Mouse (Mus musculus) intestine, postnatal 0 days (tissue): ENCODE measurements around the gene L1cam. TPM values are rescaled to one million over a fixed set of nuclear protein-coding genes. Genes with fewer than 3 reads are reported as not detected.

ENCODE experiments used
- ATAC-seq: fragments of 200-750 bp; cut with Nextera tagmentation; 2 replicates; pipeline ENCODE4 v1.8.0; 2017; ENCODE audit warnings: mild to moderate bottlenecking, moderate TSS enrichment, moderate library complexity
- H3K27ac ChIP-seq: fragments of 300-500 bp; sonication (generic); 2 replicates; pipeline ENCODE4 v1.5.1; 2014; ENCODE audit warnings: mild to moderate bottlenecking, low read depth, low read length, moderate library complexity
- H3K27me3 ChIP-seq: fragments of 300-500 bp; sonication (generic); replicated peaks from 2 replicates; pipeline ENCODE4 v1.6.1; 2014; ENCODE audit warnings: low read length, mixed read lengths; ENCODE audit not compliant: control insufficient read depth, insufficient read depth
- H3K36me3 ChIP-seq: fragments of 300-500 bp; sonication (generic); 2 replicates; pipeline ENCODE4 v1.6.1; 2014; ENCODE audit warnings: mild to moderate bottlenecking, moderate library complexity; ENCODE audit not compliant: control insufficient read depth, insufficient read depth
- H3K4me1 ChIP-seq: fragments of 300-500 bp; sonication (generic); replicated peaks from 2 replicates; pipeline ENCODE4 v1.6.1; 2014; ENCODE audit warnings: antibody characterized with exemption, low read length, mixed read lengths; ENCODE audit not compliant: control insufficient read depth, insufficient read depth
- H3K4me2 ChIP-seq: fragments of 300-500 bp; sonication (generic); replicated peaks from 2 replicates; pipeline ENCODE4 v1.6.1; 2014; ENCODE audit warnings: low read depth, mild to moderate bottlenecking, moderate library complexity
- H3K4me3 ChIP-seq: fragments of 300-500 bp; sonication (generic); 2 replicates; pipeline ENCODE4 v1.5.1; 2014; ENCODE audit warnings: low read depth, low read length
- H3K9ac ChIP-seq: fragments of 300-500 bp; sonication (generic); 2 replicates; pipeline ENCODE4 v1.6.1; 2014; ENCODE audit warnings: mild to moderate bottlenecking, low read depth, low read length
- H3K9me3 ChIP-seq: fragments of 300-500 bp; sonication (generic); 2 replicates; pipeline ENCODE4 v1.6.1; 2016; ENCODE audit warnings: mixed run types; ENCODE audit not compliant: control insufficient read depth
- CTCF ChIP-seq: sonication (generic); IDR thresholded peaks from 2 replicates; pipeline ENCODE4 v1.5.1; 2016; ENCODE audit warnings: low read depth, mild to moderate bottlenecking, control low read depth, antibody characterized with exemption, moderate library complexity
- WGBS: fragments of 180-500 bp; shearing (Covaris S2); extraction: QIAGEN DNeasy Blood & Tissue Kit; methylation state at CpG from one replicate; pipeline ENCODE4 v1.1.7; 2014; 5-methylcytosine and 5-hydroxymethylcytosine counted together
- polyA plus RNA-seq: library from polyadenylated mRNA; unstranded; fragments of >200 nt; fragmentation: Nextera tagmentation; extraction: Ambion mirVana; gene quantifications from 2 replicates; pipeline ENCODE4 v1.2.1, GENCODE M21; 2015

Gene L1cam
- polyA plus RNA-seq, 1 experiment from 2014 or later, result 3.2 TPM

DNA sequence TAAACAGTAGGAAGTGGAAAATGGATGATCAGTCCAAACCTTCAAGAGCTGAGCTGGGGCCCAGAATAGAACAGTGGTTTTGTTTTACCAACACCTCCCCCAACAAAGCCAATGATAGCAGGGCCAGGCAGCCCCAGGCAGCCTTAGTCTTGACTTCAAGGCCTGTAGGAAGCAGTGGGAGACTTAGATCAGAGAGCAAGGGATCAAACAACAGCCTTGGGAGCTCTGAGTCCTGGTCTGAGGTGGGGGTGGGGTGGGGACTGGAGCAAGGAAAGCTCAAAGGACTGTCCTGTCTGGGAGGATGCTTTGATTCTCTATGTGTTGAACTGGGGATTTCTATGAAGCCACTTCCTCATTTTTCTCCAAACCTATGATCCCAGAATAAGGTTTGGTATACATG is 24.4 kb downstream of the L1cam start:
- Histone ChIP-seq H3K9ac (no peak overlapping the region), H3K9me3 (no peaks in the 10 kb centered on the region), H3K27ac (no peak overlapping the region), H3K36me3 (no peaks in the 10 kb centered on the region), H3K4me1 (no peaks in the 10 kb centered on the region), H3K4me2 (no peak overlapping the region), H3K4me3 (no peak overlapping the region), H3K27me3 (0 out of 2 replicates have a peak, but pooled peaks cover 2% of the 10 kb centered on the region)
- no peak for ATAC-seq
- TF ChIP-seq CTCF, result no peak

DNA sequence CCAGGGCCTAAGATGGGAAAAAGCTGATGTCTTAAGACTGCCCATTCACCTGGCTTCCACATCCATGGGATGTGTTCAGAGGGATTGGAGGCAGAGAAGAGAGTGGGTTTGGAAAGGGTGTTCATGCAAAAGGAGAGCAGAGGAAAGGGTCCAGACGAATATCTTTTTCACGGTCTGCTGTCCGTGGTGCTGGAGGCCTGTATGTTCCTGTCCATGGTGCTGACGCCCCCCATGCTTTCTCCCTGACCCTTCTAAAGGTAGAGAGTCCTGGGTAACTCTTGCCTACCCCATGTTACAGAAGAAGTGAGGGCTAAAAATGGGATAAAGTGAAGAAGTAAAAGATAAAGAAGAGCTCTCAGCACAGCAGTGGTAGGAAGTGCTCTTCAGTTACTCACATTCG is 26.6 kb downstream of the L1cam start:
- Histone ChIP-seq H3K4me3 (no peak overlapping the region), H3K36me3 (no peaks in the 10 kb centered on the region), H3K27ac (no peak overlapping the region), H3K9ac (no peak overlapping the region), H3K4me2 (no peak overlapping the region), H3K9me3 (no peaks in the 10 kb centered on the region), H3K4me1 (no peaks in the 10 kb centered on the region), H3K27me3 (no peaks in the 10 kb centered on the region)
- no peak for ATAC-seq
- 12% methylated on average over 5 of the region's 5 CpGs for WGBS
- no peak for TF ChIP-seq CTCF

DNA sequence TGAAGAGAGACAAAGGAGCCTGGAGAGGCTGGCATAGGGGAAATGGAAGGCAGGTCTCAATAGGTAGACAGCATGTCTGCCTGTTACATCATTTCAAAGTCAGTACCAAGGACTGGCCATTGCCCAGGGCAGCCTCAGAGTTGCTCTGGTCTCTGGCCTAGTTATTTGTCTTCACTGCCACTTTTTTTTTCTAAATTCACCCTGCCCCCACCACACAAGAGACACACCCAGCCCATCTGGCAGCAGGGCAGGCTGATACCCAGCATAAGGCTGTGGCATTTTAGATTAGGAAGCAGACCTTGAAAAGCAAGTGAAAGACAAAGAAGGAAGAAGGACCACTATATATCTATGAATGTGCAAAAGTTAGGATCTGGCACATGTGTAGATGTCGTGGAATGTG is 28.1 kb downstream of the L1cam start:
- no peak for TF ChIP-seq CTCF
- 70% methylated on average over 1 of the region's 1 CpGs for WGBS
- H3K27ac ChIP-seq, result no peak overlapping the region
- no peaks in the 10 kb centered on the region for H3K4me1 ChIP-seq
- no peak overlapping the region for H3K4me3 ChIP-seq
- H3K36me3 ChIP-seq, result no peaks in the 10 kb centered on the region
- H3K9ac ChIP-seq, result no peak overlapping the region
- H3K27me3 ChIP-seq, result no peaks in the 10 kb centered on the region
- H3K4me2 ChIP-seq, result no peak overlapping the region
- H3K9me3 ChIP-seq, result no peaks in the 10 kb centered on the region
- no peak for ATAC-seq

DNA sequence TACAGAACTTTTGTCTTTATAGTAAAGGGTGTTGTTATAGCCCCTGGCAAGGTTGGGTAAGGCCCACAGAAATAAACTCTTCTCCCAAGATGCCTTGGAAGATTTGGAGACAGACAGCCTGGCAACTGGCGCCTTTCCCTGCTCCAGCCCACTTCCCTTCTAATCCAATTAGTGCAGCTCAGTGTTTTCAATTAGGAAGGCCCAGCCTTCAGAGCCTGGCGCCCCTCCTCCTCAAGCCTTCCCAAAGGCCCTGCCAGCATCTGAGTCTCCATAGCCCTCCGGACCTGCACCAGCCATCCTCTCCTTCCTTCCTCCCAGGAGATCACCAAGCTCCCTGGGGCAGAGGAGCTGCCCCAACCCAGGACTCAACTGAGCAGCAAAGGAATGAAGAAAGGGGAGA is 28.6 kb downstream of the L1cam start:
- Histone ChIP-seq H3K9ac (no peak overlapping the region), H3K36me3 (no peaks in the 10 kb centered on the region), H3K4me2 (no peak overlapping the region), H3K9me3 (no peaks in the 10 kb centered on the region), H3K4me1 (no peaks in the 10 kb centered on the region), H3K27me3 (no peaks in the 10 kb centered on the region), H3K4me3 (no peak overlapping the region), H3K27ac (no peak overlapping the region)
- 39% methylated on average over 3 of the region's 3 CpGs for WGBS
- no peak for TF ChIP-seq CTCF
- no peak for ATAC-seq

DNA sequence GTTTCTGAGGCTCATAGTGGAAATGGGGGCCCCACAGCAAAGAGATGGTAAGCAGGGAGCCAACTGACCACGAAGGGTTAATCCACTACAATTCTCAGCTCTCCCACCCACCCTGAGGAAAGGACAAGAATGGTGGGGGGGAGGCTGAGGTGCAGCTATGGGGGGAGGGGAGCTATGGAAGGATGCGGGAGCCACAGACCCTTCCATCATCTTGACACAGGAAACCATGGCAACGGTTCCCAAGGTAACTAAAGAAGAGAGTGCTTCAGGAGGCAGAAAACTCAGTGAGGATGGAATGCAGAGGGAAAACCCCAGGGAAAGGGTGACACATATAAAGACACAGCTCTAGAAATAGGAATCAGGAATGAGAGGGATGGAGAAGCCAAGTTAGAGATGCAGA is 31.2 kb downstream of the L1cam start:
- no peak overlapping the region for H3K27ac ChIP-seq
- no peak for TF ChIP-seq CTCF
- H3K4me3 ChIP-seq, result no peak overlapping the region
- no peak for ATAC-seq
- H3K9ac ChIP-seq, result no peak overlapping the region
- 59% methylated on average over 3 of the region's 3 CpGs for WGBS
- H3K4me2 ChIP-seq, result no peak overlapping the region
- H3K27me3 ChIP-seq, result no peaks in the 10 kb centered on the region
- no peaks in the 10 kb centered on the region for H3K9me3 ChIP-seq
- H3K4me1 ChIP-seq, result no peaks in the 10 kb centered on the region
- H3K36me3 ChIP-seq, result no peaks in the 10 kb centered on the region

DNA sequence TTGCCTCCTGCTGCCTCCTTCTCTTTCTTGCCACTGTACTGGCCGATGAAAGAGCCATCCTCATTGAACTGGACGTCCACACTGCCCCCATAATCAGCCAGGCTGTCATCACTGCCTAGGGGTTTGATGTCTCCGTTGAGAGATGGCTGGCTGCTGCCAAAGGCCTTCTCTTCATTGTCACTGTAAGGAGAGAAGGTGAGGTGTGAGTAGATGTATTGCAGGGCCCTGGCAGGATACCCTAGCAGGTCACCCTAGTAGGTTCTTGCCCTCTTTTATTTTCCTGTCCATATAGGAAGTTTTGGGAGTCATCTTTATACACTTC is 40.9 kb downstream of the L1cam start:
- ATAC-seq, result no peak
- no peak for TF ChIP-seq CTCF
- Histone ChIP-seq H3K4me2 (no peak overlapping the region), H3K9ac (no peak overlapping the region), H3K27me3 (no peaks in the 10 kb centered on the region), H3K9me3 (no peaks in the 10 kb centered on the region), H3K36me3 (no peaks in the 10 kb centered on the region), H3K4me1 (no peaks in the 10 kb centered on the region), H3K27ac (no peak overlapping the region), H3K4me3 (no peak overlapping the region)
- 55% methylated on average over 3 of the region's 3 CpGs for WGBS

DNA sequence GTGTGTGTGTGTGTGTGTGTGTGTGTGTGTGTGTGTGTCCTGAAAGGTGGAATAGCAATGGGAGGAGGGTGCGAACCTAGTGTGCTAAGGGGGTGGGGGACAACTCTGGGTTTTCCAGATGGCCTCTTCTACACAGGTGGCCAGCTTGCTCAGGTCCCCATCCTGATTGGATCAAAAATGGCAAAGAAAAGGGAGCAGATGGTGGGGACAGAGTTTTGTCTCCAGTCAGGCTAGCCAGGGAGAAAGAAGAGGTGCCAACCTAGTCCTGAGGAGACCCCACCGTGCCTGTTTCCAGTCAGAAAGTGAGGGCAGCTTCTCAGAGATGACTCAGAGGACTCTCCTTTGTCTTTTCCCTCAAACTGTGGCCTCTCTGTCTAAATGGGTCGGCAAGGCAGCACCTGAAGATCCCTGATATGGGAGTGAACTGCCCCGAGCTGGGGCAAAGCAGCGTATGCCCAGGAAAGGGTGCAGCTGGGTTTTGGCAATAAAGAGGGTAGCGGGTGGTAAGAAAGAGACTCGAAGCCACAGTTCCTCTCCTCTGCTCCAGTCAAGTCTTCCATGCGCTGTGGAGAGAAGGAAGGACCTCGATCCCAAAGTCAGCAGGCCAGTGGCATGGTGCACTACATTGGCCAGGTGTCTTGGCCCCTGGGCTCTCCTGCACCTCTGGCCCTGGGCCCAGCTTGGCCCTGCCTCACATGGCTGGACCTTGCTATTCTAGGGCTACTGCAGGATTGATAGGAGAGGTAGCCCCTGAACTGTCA is 41.4 kb downstream of the L1cam start:
- no peaks in the 10 kb centered on the region for H3K4me1 ChIP-seq
- no peaks in the 10 kb centered on the region for H3K36me3 ChIP-seq
- no peak for TF ChIP-seq CTCF
- H3K9ac ChIP-seq, result no peak overlapping the region
- no peak for ATAC-seq
- H3K4me3 ChIP-seq, result no peak overlapping the region
- no peaks in the 10 kb centered on the region for H3K9me3 ChIP-seq
- no peak overlapping the region for H3K4me2 ChIP-seq
- WGBS, result 81% methylated on average over 9 of the region's 9 CpGs
- H3K27me3 ChIP-seq, result no peaks in the 10 kb centered on the region
- H3K27ac ChIP-seq, result no peak overlapping the region
